Mouse (Mus musculus) cortical plate, adult 2 months (tissue): ENCODE results near the gene Lcat.

Experiments
- CTCF ChIP-seq: fragments of 200-500 bp; IDR thresholded peaks from 2 replicates; pipeline ENCODE4 v1.5.1; 2011; ENCODE audit warnings: mild to moderate bottlenecking, control low read depth, low read length; ENCODE audit not compliant: insufficient read depth; ENCODE audit errors: extremely low read depth
- POLR2A ChIP-seq: fragments of 200-500 bp; IDR thresholded peaks from 2 replicates; pipeline ENCODE4 v1.6.1; 2011; ENCODE audit warnings: mild to moderate bottlenecking, low read length, control low read depth; ENCODE audit not compliant: insufficient read depth; ENCODE audit errors: extremely low read depth

DNA sequence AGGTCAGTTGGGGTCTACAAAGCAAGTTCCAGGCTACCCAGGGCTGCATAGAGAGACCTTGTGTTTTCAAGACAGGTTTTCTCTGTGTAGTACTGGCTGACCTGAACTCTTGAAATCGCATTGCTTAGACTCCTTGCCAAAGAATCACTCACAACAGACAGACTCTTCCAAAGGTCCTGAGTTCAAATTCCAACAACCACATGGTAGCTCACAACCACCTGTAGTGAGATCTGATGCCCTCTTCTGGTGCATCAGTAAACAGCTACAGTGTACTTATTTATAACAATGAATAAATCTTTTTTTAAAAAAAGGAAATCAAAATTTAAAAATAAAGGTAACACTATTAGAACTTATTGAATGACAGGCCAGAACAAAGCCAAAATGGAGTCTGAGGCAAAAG lies 38.0 kb upstream of the Lcat start:
- TF ChIP-seq POLR2A (no peak), CTCF (no peak)
